Mouse (Mus musculus) naive thymus-derived CD4-positive, alpha-beta T cell, adult 5 months (primary cell): ENCODE results near the gene Prcc. TPM values are rescaled to one million over a fixed set of nuclear protein-coding genes. Genes with fewer than 3 reads are reported as not detected.

Source experiments
- polyA plus RNA-seq: library from polyadenylated mRNA; unstranded; fragments of 100-300 nt; shearing (Covaris generic); gene quantifications from one replicate; pipeline ENCODE4 v1.2.1, GENCODE M21; 2017

Prcc gene
- 19.8 TPM for polyA plus RNA-seq

DNA sequence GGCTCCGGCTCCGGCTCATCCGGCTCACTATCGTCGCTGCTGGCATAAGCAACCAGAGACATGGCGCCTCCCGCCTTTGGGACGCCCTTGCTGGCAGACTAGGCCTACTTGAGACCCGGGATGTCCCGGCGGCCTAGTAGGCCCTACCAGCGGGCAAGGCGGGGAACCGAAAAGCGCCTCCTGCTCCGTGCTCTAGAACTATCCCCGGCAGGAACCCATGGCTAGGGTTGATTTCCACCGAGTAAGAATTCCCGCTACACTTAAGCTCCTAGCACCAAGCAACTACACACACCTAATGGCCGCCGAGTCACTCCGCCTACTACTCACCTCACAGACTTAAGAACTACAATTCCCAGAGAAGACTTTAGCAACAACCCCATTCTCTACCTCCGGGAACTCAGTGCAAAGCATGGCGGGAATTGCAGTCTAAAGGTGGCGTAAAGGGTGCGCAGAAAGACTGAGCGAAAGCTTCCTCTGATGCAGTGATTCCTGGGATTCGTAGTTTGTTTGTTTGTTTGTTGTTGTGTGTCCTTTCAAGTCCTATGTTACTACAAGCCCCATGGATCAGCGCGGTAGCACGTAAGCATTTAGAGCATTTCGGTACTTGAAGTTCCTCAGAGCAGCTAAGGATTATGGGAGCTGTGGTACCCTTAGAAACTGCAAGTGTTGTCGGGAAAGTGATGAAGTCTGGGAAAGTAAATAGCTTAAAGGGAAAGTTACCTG, at the start of gene Prcc:
Gene Prcc, minus strand, starts transcription at position 328 of the 723 bp plus-strand sequence.

DNA sequence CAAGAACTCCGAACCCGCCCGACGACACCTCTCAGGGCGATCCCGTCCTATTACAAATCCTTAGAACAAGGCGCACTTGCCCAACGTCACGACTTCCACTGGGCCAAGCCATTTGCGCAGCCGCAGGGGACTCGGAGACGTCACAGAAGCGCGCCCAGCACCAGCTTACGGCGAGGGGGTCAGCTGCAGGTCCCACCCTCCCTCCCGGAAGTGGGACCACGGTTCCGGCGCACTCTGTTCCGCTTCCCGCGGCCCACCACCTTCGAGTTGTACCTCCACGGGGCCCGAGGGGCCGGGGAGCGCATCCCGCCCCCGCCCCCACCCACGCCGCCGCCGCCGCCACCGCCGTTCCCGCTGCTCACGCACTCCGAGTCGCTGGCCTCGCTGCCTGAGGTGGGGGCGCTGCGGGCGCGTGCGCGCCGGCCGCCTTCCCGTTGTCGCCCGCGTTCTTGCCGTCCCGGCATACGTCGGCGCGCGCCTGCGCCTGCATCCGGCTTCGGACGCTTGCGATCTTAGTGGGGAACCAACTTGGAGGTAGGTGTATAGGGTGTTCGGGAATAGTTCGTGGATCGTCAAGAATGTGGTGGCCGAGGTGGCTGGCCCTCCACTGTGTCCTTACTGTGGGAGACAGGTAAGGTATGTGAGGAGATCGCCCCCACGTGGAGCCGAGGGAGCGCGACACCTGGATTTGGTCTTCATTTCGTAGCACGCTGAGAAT, 44.8 kb upstream of the Prcc start, which contains the start of the genes Isg20l2 and Rrnad1:
Gene Isg20l2, plus strand, starts transcription at position 237 of the 718 bp plus-strand sequence.
Gene Rrnad1, minus strand, starts transcription at position 640 of the 718 bp plus-strand sequence.

GRCm38 (mm10) chr3:87919336-87920108, 34.1 kb upstream of the Prcc start, which contains the start of gene Mrpl24:
TSS of gene Mrpl24 (plus strand) at chr3:87919506.

DNA sequence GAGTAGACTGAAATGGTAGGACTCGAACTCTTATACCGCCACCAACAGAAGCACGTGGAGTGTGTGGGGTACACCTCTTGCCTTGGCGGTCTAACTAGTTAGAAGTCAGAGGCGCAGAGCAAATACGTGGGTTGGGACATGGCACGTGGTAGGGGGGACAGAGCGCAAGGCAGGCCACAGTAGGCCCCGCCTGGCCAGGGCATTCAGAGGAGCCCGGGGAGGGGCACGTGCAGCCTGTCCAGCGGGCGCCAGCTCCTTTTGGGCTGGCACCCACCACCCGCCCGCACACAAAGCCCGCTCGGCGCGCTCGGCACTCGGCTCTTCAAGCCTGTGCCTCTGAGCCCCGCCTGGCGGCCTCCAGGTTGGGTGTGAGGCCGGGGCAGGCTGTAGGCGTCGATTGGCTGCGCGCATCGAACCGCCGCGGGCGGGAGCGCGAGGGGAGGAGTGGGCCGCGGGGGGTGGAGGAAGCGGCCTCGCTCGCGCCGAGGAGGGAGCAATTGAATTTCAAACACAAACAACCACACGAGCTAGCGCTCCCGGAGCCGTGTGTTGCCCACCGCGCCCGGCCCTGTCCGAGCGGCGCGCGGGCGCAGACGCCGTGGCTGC, 20.6 kb upstream of the Prcc start, which contains the start of gene Hdgf:
Gene Hdgf, plus strand, starts transcription at position 442 of the 606 bp plus-strand sequence.

GRCm38 (mm10) chr3:87846650-87847110, 38.7 kb downstream of the Prcc start, which contains the start of gene Sh2d2a:
TSS of gene Sh2d2a (plus strand) at chr3:87846755.

DNA sequence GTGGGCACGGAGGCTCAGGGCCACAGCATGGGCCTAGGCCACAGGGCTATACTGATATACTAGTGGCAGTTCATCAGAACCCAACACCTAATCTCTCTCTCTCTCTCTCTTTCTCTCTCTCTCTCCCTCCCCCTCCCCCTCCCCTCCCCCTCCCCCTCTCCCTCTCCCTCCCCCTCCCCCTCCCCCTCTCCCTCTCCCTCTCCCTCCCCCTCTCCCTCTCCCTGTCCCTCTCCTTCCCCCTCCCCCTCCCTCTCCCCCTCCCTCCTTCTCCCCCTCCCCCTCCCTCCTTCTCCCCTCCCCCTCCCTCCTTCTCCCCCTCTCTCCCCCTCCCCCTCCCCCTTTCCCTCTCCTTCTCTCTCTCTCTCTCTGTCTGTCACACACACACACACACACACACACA, 61.2 kb downstream of the Prcc start, which contains the start of gene Pear1:
Gene Pear1, minus strand, starts transcription at position 101 of the 400 bp plus-strand sequence.

Other genes with a start within 250 kb of the Prcc start
- gene Lrrc71, start 137.0 kb downstream of the Prcc start, polyA plus RNA-seq, result 0.29 TPM
- gene Ntrk1, start 90.4 kb downstream of the Prcc start, polyA plus RNA-seq, result not detected
- not detected for gene Insrr, start 88.7 kb downstream of the Prcc start, polyA plus RNA-seq
- gene Pear1, start 61.3 kb downstream of the Prcc start, polyA plus RNA-seq, result 20.4 TPM
- 585 TPM for gene Sh2d2a, start 38.9 kb downstream of the Prcc start, polyA plus RNA-seq
- gene Hdgf, start 20.7 kb upstream of the Prcc start, polyA plus RNA-seq, result 154 TPM
- gene Mrpl24, start 33.9 kb upstream of the Prcc start, polyA plus RNA-seq, result 125 TPM
- 39.1 TPM for gene Isg20l2, start 44.7 kb upstream of the Prcc start, polyA plus RNA-seq
- 20.3 TPM for gene Rrnad1, start 45.1 kb upstream of the Prcc start, polyA plus RNA-seq
- not detected for gene Crabp2, start 63.1 kb upstream of the Prcc start, polyA plus RNA-seq
- 0.10 TPM for gene Nes, start 85.5 kb upstream of the Prcc start, polyA plus RNA-seq
- not detected for gene Bcan, start 114.6 kb upstream of the Prcc start, polyA plus RNA-seq
- not detected for gene Hapln2, start 142.0 kb upstream of the Prcc start, polyA plus RNA-seq
- 28.3 TPM for gene Gpatch4, start 157.5 kb upstream of the Prcc start, polyA plus RNA-seq
- gene Naxe, start 172.9 kb upstream of the Prcc start, polyA plus RNA-seq, result 37.9 TPM
- not detected for gene Ttc24, start 192.7 kb upstream of the Prcc start, polyA plus RNA-seq
- gene Iqgap3, start 196.4 kb upstream of the Prcc start, polyA plus RNA-seq, result 0.09 TPM